Mouse (Mus musculus) olfactory bulb, adult 2 months (tissue): ENCODE data around the gene Nars2.

ENCODE experiments used
- CTCF ChIP-seq: fragments of 200-500 bp; IDR thresholded peaks from 2 replicates; pipeline ENCODE4 v1.5.1; 2012; ENCODE audit warnings: low read depth, mild to moderate bottlenecking, low read length, moderate library complexity; ENCODE audit not compliant: insufficient read depth
- POLR2A ChIP-seq: fragments of 200-500 bp; IDR thresholded peaks from 2 replicates; pipeline ENCODE4 v1.6.1; 2012; ENCODE audit warnings: mild to moderate bottlenecking, low read depth, low read length, moderate library complexity; ENCODE audit not compliant: insufficient read depth

- TF ChIP-seq CTCF = no peak
- no peak for TF ChIP-seq POLR2A
Measured at GRCm38 (mm10) chr7:96975914-96976313, 24.6 kb downstream of the Nars2 start.
